ENCODE assay signal across 10 mouse cellular contexts in the genomic region with DNA sequence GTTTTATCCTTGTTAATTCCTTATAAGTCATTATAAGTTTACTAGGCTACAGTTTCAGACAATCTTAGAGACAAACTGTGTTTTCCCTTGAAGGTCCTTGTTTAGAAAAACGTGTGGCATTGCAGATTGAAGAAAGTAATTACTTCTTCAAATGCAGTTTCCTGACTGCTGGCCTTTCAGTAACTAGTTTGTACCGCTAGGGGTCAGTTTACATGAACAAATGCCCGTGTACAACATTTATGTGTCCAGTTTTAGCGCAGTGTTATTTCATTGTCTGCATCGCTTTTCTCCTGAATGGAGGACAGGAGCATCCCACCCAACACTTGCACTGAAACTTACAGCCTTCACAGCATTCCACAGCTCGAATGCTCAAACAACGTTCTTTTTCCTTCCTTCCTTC.
DNase-seq lines count a peak whose midpoint lies in the region; ATAC-seq and TF ChIP-seq lines count a peak whose summit lies in the region.
"Had no signal": no experiment of that assay in that cellular context is flagged by ENCODE, and none has a peak within 500 bp of the region (broad histone marks: within the 10 kb centered on the region; RNA-seq: fewer than 3 reads in every experiment).

No protein-coding gene starts in this region.

- H3K36me3 ChIP-seq in ES-E14 (ENCODE audit: control insufficient read depth, insufficient read depth, low read length, poor library complexity, severe bottlenecking), result no peaks in the 10 kb centered on the region
- H3K36me3 ChIP-seq in neural tube, embryonic 15.5 days, result no peaks in the 10 kb centered on the region
- H3K36me3 ChIP-seq: forebrain, embryonic 12.5 days had no signal

- 0 out of 2 replicates have a peak, but pooled peaks have one; percentile 47 for ATAC-seq in cerebellum, adult (ENCODE audit: insufficient number of reproducible peaks, low FRiP score, low TSS enrichment)
- no peak for ATAC-seq in neural tube, embryonic 15.5 days (ENCODE audit: low FRiP score)

- no peak overlapping the region for H3K4me2 ChIP-seq in neural tube, embryonic 15.5 days
- H3K4me2 ChIP-seq: forebrain, embryonic 12.5 days had no signal

- H3K9ac ChIP-seq in ES-E14 (ENCODE audit: insufficient read depth, low read depth, low read length, poor library complexity, severe bottlenecking), result no peak overlapping the region
- H3K9ac ChIP-seq in neural tube, embryonic 15.5 days (replicated peaks), result no peak overlapping the region
- H3K9ac ChIP-seq: forebrain, embryonic 12.5 days had no signal

- no peaks in the 10 kb centered on the region for H3K27me3 ChIP-seq in neural tube, embryonic 15.5 days (replicated peaks)
- H3K27me3 ChIP-seq: forebrain, embryonic 12.5 days had no signal

- no peaks in the 10 kb centered on the region for H3K9me3 ChIP-seq in ES-E14 (ENCODE audit: control insufficient read depth, insufficient read depth, low read depth, low read length)
- H3K9me3 ChIP-seq in neural tube, embryonic 15.5 days (replicated peaks), result no peaks in the 10 kb centered on the region
- H3K9me3 ChIP-seq: forebrain, embryonic 12.5 days had no signal

- TF ChIP-seq CTCF in left cerebral cortex, adult 2 months (IDR thresholded peaks at IDR 0.05), result peak; percentile 76

- no peak for DNase-seq in cerebellum, postnatal 4 days (ENCODE audit: low spot score in 2 of 2)
- no peak for DNase-seq in left cerebral cortex, adult 2 months (ENCODE audit: extremely low spot score in 1 of 2, low spot score in 2 of 2)
- no peak for DNase-seq in left cerebral cortex, postnatal 4 days
- DNase-seq in ES-E14 (ENCODE audit: low read depth, low spot score), result peak; percentile 16
- peak; percentile 66 for DNase-seq in embryo, embryonic 10 days (ENCODE audit: low spot score)
- no peak for DNase-seq in layer of hippocampus, postnatal 36 days
- DNase-seq: thymus, postnatal 36 days had no signal

- WGBS in neural tube, embryonic 15.5 days, result 46% methylated on average over 7 of the region's 7 CpGs

- H3K27ac ChIP-seq in left cerebral cortex, adult 2 months, result no peak overlapping the region
- no peak overlapping the region for H3K27ac ChIP-seq in ES-E14 (ENCODE audit: insufficient read depth, low read depth, low read length, poor library complexity, severe bottlenecking)
- H3K27ac ChIP-seq in neural tube, embryonic 15.5 days (replicated peaks), result no peak overlapping the region
- H3K27ac ChIP-seq: forebrain, embryonic 12.5 days had no signal

- in situ Hi-C loops in ES-E14 (cut with MboI; ENCODE audit: low sequenced_read_pairs in 2 of 2, unreplicated experiment in 2 of 2), result no loop called here

- no peak overlapping the region for H3K4me3 ChIP-seq in left cerebral cortex, adult 2 months
- no peak overlapping the region for H3K4me3 ChIP-seq in ES-E14 (ENCODE audit: insufficient read depth in 1 of 2, low read depth in 1 of 2, low read length in 2 of 2, poor library complexity in 1 of 2, severe bottlenecking in 1 of 2)
- H3K4me3 ChIP-seq in neural tube, embryonic 15.5 days (replicated peaks), result no peak overlapping the region
- H3K4me3 ChIP-seq: forebrain, embryonic 12.5 days had no signal

- intact Hi-C loops in left cerebral cortex, adult 2 months (cut with DNase I), result loop anchor here (10.0 kb wide), 1 partner anchor 850 kb away; a partner anchor contains a TSS
- intact Hi-C loops in left cerebral cortex, postnatal 4 days (cut with DNase I), result loop anchor here (10.0 kb wide), 1 partner anchor 850 kb away; a partner anchor contains a TSS

- no peaks in the 10 kb centered on the region for H3K4me1 ChIP-seq in ES-E14 (ENCODE audit: control insufficient read depth in 2 of 2, insufficient read depth in 2 of 2, low read length in 2 of 2, poor library complexity in 1 of 2)
- H3K4me1 ChIP-seq in neural tube, embryonic 15.5 days, result no peaks in the 10 kb centered on the region

TF ChIP-seq in ES-E14, 5 proteins besides CTCF, POLR2A, EP300 and RAD21:
- TF ChIP-seq MAFK (IDR thresholded peaks at IDR 0.05; ENCODE audit: insufficient read depth, low read depth, low read length) (no peak), HCFC1 (IDR thresholded peaks at IDR 0.05; ENCODE audit: borderline replicate concordance, insufficient read depth, low read length) (no peak), ZC3H11A (IDR thresholded peaks at IDR 0.05; ENCODE audit: borderline replicate concordance, low read depth, low read length) (peak; percentile 22; the same call in 1 of the 2 replicates)

Comparison
In these comparisons a context has a peak if more than half of its experiments do, and no peak if none do; other contexts are left out.
1. DNase-seq: peak in ES-E14 (single experiment) and embryo, embryonic 10 days (single experiment); none in cerebellum, postnatal 4 days (0 of 2), left cerebral cortex, adult 2 months (0 of 2), left cerebral cortex, postnatal 4 days (single experiment) and layer of hippocampus, postnatal 36 days (0 of 2).